Mouse (Mus musculus) 3T3-L1 (cell line): ENCODE results near the gene Slc25a34.

Experiments
- DNase-seq: peaks from one replicate; pipeline ENCODE4 v3.0.0-alpha.2; 2015; ENCODE audit warnings: low read depth, low spot score

Gene Slc25a34

DNA sequence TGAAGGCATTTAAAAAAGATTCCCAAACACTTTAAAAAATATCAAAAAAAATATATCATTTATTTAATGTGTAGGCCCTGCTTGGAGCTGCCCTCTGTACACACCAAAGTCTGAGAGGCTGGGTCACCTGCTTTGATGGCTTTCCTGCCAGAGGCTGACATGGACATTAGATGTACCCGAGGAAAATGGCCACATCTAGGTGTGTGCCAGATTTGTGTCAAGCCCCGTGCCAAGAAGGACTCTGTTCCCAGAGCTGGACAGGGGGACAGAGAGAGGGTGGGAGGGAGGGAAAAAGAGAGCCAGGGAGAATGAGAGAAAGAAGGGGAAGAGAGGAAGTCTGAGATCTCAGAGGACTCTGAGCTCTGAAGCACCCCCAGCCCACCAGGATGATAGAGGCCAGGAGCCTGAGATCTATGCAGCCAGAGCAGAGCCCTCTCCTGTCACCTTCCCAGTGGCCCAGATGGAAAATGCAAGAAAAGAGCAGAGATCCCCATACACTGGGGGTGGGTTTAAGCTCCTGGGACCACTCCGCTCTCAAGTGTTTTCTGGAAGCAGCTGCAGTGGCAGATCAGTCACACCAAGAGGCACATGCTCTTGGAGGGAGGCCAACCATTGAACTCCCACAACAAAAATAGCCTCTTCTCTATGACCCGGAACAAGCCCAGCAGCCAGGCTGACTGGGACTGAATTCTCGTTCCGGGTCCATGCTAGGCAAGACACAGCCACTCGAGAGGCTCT lies 19.7 kb upstream of the Slc25a34 start:
- DNase-seq = peak; percentile 39

DNA sequence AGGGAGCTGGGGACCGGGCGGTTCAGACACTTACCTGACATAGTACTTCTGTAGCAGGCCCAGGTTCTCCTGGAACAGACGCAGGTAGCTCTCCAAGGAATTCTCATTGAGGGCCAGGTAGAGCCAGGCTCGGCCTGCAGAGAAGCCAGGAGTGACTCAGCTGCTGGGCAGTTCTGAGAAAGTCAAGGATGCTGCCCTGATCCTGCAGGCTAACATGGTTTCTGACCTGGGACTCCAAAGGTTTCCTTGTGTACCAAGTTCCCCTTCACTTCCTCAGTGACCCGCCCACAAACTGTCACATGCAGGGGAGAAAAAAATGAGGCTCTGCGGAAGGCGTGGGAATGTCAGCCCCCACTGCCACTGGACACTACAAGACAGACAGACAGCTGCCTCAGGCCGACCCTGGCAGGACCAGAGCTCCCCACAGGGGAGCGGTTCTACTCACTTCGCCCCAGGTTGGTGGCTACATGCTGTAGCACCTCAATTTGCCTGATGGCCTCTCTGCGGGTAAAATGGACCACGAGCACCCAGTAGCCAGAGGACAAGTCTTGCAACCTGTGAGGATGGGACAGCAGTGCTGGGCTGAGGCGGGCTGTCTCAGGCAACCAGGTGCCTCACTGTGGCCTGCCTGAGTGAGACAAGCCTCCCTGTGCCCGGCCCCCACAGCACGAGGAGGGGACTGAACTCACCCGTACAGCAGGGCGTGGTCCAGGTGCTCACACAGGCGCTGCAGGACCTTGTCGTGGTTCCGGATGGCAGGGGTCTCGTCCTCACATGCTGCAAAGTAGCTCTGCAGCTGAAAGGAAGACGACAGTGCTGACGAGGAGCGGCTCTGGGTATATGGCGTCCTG lies 18.6 kb upstream of the Slc25a34 start:
- DNase-seq = no peak

DNA sequence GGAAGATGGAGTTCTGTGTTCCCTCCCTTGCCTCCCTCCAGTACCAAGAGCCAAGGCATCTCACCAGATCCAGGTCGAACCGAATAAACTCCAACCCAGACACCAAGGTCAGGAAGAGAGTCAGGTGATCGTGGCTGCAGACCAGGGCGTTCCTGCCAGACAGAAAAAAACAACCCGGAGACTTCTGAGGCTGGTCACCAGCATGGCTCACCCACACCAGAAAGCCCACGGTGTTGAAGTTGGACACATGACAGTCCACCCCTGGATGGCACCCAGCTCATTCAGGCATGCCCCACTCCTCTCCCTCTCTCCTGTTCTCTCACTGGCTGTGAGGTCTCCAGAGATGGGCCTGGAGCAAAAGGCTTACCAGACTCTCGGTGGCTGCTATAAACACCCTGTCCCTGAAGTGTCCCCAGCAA lies 17.7 kb upstream of the Slc25a34 start:
- DNase-seq = no peak

DNA sequence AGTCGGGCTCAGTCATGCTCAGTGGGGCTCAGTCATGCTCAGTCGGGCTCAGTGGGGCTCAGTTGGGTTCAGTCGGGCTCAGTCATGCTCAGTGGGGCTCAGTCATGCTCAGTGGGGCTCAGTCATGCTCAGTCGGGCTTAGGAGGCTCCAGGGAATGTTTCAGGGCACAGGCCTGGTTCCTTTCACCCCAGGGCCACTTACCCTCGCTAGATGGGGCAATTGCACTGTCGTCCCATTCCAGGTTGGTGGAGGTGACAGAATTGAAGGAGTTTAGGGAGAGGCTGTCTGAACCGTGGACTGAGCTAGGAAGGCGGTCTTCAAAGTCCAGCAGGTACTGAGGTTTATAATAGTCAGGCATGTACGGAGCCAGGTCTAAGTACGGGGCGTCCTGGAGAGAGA lies 15.9 kb upstream of the Slc25a34 start:
- DNase-seq = no peak

DNA sequence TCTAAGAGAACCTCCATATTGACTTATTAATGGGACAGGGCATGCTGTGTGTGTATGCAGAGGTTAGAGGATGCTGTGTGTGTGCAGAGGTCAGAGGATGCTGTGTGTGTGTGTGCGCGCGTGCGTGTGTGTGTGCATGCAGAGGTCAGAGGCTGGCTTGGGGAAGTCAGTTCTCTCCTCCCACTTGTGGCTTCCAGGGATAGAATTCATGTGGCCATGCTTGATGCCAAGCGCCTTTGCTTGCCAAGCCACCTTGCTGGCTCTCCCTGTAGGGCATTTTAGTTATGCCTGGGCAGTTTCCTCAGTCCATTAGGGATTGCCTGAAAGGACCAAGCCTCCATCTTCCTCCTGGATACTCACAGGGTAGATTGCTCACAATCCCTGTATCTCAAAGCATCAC lies 13.1 kb upstream of the Slc25a34 start:
- no peak for DNase-seq

DNA sequence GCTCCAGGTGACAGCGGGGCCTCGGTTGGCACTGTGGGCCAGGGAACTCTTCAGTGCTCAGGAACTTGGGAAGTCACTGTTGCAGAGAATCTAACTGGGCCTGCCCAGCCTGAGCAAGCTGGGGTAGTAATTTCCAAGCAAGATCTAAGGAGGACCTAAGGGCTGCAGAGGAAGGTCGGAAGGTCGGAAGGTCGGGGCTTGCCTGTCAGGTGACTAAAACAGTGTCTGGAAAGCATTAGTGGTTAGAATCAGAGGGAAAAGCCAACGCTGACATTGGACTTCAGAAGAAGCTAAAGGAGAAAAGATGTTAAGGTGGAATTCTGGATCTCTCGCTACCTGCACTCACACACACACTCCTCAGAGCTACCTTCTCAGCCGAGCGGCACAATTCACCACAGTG lies 12.4 kb upstream of the Slc25a34 start:
- no peak for DNase-seq

DNA sequence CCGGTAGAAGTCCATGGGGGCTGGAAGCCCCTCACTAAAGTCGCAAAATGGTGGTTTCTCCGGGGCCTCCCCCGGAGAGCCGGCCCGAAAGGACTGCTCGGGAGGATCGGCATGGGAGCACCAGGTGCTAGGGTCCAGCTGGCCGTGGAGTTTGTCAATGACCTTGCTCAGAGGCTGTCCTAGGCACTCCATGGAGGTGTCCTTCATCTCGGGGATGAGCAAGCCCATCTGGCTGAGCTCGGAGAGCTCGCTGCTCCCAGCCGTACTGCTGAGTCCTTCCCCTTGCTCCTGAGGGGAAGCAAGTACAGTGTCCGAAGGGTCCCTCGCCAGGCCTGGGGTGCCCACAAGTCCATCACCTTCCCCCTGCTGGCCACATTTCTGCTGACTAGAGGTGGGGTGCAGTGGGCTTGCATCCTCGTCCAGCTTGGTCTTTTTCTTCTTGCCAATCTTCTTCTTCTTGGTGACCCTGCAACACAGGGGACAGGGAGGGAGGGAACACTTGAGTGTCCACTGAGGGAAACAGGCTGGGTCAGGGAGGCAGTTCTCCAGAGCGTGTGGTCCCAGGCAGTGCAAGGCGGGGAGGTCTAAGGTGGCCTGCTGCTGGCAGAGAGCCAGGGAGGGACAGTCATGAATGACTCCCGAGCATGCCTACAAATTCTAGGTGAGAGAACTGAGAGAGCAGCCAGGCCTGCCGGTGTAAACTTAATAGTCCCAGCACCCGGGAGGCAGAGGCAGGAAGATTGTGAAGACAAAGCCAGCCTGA lies 8.7 kb upstream of the Slc25a34 start:
- no peak for DNase-seq

DNA sequence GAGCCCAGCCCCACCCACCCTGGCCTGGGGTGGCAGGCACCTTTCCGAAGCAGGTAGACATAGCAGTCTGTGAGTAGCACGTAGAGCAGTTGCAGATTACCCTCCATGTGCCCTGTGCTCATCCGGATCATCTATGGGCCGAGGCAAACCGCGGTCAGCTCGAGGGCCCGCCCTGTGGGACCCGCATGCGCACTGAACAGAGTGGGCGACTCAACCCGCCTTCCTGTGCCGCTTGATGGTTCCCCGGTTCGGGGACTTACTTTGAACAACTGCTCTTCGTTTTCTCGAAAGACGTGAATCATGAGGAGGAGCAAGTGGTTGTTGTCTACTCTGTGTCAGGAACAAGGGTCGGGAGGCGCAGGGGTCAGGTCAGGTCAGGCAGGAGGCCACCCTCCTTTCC lies 7.6 kb upstream of the Slc25a34 start:
- no peak for DNase-seq

DNA sequence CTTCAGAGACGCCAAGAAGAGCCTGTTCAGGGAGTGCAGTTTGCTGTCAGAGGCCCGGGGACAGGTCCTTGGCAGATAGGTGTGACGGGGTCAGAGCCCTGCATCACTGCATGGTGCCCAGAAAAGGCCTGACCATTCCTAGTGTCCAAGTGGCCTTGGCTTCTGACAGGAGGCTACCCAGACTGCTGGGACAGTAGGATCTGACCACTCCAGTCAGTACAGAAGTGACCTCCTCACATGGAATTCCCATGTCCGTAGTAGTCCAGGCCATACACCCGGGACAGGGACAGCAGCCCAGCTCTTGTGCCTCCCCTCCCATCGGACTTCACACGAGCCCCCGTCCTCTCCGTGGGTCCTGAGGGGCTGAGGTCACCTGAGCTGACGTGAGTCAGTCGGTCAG lies 6.4 kb upstream of the Slc25a34 start:
- no peak for DNase-seq

DNA sequence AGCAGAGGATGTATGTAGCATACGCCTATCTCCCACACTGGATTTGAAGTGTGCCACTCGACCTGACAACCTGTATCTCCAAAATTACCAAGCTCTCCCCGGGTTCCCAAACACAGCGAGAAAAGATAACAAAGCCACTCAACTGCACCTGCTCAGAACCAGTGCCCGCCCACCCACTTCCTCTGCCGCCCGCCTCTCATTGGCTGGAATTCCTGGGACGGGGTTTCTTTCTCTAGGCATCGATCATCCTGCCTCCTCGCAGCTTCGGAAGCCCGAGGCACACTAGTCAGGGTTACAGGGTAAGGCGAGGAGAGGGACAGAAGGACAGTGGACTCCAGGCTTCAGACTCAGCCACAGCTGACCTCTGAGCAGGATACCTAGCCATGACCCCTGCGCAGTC lies 5.0 kb upstream of the Slc25a34 start:
- no peak for DNase-seq

DNA sequence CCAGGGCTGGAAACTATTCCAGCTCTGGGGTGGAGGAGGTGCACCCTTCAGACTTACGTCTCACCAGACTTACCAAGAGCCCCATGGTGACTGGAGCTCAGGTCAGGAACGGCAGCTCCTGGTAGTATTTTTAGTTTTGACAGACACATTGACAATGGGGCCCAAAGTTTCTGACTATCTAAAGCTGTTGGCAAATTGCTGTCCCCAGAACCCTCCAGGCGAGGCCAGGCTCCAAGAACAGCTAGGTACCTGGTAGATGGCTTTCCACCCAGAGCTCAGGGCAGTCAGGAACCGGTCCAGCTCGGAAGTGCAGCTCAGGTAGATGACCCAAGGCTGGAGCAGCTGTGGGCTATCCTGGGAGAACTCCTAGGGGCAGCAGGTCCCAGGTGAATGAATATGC lies 3.9 kb upstream of the Slc25a34 start:
- no peak for DNase-seq

DNA sequence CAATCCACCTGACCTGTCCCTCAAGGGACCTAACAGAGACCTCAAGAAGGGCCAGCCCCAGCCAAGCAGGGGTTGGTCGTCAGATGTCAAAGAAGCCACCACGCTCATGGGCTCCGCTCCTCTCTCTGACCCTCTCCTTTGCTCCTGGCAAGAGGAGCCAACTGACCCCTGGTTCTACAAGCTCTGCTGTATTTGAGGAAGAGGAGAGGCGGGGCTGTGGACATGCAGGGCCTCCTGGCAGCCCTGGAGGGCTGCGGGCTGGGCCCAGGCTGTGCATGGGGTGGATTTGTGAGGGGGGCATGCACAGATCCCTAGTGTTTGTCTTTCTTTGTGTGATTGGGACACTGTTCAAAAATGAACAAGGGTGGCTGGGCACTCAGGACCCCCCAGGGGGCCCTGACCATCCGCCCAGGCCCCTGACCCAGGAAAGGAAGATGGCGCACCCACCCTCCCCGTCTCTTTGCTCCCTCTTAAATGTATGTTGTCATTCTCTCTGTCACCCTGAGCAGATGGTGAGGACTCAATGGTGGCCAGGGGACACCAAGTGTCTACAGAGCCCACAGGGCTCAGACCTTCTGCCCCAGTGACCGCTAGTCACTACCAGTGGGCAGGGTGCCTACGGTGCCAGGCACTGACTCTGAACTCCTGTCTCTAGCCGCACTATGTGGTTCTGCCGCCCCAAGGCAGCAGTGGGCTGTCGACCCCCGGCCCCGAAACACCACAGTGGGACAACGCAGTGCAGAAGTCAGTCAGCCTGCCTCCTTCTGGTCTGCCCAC lies 2.3 kb upstream of the Slc25a34 start:
- no peak for DNase-seq

DNA sequence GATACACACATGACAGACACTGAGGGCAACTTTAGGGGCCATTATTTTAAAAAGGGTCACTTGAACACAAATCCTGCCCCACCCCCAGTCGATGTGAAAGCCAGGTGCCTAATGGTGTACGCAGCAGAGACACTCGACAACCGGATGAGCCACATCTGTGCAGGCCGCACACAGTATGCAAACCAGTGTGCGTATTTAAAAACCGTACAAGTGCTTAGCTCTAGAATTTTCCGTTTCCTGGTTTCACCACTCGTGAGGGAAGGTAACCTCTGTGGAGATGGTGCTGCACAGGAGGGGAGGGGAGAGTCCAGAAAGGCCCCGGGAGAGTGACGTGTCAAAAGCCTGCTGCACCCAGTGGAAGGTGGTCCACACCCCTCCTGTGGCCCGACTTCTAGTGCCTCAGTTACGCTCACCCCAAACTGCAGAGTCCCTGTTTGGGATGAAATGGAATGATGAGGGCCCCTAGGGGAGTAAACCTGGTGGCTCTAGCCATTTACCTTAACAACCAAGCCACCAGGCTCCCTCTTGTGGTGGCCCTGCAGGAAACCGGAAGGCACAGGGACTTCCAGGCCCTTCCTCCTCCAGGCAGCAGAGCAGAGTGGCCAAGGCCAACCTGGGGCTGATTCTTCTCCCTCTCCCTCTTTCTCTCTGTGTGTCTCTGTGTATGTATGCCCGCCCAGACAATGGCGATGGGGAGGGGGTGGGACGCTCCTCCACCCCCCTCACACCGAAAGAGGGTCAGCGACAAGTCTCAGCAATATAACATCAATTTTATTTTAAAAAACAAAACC lies 1.6 kb upstream of the Slc25a34 start:
- peak; percentile 69 for DNase-seq

DNA sequence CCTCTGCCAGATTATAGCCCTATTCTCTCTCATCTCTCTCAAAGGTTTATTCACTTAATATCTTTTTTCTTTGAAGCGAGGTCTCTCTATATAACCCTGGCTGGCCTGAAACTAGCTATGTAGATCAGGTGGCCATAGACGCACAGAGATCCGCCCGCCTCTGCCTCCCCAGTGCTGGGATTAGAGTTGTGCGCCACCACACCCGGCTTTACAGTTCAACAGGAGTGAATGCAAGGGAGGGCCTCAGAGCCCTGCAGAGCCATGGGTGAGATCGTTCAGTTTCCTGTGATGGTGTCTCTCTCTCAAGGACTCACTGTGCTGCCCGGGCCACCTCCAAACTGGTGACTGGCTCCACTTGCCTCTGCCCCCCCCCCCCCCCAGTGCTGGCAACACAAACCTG lies 513 bp upstream of the Slc25a34 start:
- no peak for DNase-seq

DNA sequence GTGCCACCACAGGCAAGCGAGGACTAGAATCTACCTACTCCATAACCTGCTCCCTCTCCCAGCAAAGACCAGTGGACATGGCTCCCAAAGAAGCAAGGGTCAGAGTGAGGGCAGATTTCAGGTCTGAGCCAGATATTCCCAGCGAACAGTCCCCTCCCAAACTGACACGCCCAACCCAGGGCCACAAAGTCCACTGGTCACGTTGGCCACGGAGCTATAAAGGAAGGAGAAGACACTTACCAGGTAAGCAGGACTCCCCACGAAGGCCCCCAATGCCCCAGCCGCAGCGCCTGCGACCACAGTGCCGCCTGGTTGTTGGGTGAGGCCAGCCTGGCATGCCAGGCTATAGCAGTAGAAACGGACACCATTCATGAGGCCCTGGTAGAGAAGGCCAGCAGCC lies 584 bp downstream of the Slc25a34 start:
- no peak for DNase-seq

DNA sequence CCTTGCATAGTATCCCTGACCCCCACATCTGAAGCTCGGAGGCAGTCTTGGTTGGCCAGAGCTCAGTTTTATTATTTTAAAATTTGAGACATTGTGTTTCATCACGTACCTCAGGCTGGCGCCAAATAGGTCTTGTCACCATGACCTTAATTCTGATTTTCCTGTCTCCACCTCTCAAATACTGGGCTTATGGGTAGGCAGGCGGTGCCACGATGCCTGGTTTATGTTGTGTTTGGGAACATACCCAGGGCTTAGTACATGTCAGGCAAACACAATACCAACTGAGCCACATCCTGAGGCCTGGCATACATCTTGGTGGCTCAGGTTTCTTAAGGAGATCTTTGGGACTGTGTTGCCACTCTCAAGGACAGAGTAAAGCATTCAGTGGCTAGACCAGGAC lies 1.0 kb downstream of the Slc25a34 start:
- DNase-seq = no peak

DNA sequence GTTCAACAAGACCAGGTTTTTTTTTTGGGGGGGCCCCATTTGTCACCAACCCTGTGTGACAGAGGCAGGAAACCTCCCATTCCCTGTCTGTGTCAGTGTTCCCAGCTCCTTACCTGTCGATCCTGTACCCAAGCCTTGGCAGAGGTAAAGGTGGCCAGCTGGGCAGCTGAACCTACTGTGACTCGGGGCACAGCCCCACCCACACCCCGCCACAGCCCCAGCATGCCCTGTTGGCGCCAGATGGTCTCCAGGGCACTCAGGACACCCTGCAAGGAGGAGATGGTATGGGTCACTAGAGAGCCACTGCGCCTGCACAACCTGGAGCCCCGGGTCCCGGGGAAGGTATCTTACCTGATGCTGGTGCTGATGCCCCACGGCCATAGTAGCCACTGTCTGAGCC lies 1.5 kb downstream of the Slc25a34 start:
- no peak for DNase-seq

DNA sequence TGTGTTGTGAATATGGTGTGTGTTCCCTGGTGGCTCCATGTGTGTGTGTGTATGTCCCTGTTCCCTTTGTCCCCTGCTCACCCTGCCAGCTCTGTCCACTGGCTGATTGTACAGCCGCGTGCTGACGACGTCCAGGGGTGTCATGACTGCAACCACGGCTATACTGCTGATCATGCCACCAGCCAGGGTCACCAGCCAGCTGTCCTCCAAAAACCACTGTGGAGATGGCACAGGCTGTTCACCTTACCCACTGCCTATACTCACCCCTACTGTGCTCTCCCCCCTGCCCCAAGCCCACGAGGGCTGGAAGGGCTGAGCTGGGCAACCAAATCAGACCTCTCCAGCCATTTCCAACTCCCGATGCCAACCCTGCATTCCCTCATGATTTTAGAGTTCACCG lies 2.3 kb downstream of the Slc25a34 start:
- no peak for DNase-seq

DNA sequence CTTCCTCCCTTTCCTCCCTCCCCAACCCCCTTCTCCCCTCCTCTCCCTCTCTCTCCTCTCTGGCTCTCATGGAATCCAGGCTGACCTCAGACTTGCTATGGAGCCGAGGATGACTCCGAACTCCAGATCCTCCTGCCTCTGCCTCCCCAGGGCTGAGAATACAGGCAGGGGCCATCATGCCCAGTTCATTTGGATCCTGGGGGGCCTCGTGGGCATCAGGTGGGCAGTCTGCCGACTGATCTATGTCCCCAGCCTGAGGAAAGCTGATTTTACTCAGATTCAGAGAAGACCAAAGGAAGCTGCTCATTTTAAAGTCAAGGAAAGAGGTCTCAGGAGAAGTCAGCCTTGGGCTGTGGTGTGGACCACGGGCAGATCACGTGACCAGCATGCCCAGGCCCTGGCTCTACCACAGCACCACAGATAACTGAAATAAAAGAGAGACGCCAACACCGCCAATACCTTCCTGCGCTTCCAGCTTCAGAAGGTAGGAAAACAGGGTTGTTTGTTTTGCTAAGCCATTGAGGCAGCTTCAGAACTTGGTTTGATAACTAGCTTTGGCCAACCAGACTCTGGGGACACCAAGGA lies 4.2 kb downstream of the Slc25a34 start:
- no peak for DNase-seq

DNA sequence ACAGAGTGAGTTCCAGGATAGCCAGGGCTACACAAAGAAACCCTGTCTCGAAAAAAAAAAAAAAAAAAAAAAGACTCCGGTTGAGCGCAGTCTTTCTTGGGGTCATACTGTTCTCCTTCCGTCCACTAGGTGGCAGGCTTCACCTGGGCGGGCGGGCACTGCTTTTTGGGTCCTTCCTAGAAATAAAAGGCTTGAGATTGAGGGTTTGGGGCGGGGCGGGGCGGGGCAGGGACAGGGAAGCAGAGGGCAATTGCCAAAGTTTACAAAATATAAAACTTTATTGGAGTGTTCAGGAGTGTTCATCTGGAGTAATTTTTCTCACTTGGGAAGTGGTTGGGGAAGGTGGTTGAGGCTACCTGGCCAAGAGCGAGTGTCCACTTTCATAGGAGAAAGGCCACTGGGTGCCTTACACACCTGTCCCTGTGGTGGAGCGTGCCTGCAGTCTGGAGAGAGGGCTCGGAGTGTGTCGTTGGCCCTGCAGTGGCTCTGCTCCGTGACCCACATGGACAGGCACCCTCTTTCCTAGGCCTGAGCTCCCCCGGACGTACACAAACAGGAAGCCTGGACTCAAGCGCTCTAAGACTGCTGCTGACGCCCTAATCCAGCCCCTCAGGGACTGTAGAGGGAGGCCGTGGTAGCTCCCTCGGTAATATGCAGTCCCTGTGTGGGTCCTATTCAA lies 4.9 kb downstream of the Slc25a34 start, which contains the start of gene Tmem82:
Gene Tmem82 (minus strand): TSS at position 69 of the 679 bp plus-strand sequence.
- DNase-seq = peak; percentile 72
